Mouse (Mus musculus) CD4-positive, CD25-positive, alpha-beta regulatory T cell, adult 2 months (primary cell): ENCODE measurements around the gene Gk5.
"Not testable (repeated sequence)": the region's sequence is repeated elsewhere in the genome, so short reads cannot be mapped to it uniquely, and the experiment has no call there.

ENCODE experiments used
- DNase-seq: peaks from one replicate; pipeline ENCODE4 v3.0.0-alpha.2; 2012; ENCODE audit warnings: low read depth, low spot score

The Gk5 gene

DNA sequence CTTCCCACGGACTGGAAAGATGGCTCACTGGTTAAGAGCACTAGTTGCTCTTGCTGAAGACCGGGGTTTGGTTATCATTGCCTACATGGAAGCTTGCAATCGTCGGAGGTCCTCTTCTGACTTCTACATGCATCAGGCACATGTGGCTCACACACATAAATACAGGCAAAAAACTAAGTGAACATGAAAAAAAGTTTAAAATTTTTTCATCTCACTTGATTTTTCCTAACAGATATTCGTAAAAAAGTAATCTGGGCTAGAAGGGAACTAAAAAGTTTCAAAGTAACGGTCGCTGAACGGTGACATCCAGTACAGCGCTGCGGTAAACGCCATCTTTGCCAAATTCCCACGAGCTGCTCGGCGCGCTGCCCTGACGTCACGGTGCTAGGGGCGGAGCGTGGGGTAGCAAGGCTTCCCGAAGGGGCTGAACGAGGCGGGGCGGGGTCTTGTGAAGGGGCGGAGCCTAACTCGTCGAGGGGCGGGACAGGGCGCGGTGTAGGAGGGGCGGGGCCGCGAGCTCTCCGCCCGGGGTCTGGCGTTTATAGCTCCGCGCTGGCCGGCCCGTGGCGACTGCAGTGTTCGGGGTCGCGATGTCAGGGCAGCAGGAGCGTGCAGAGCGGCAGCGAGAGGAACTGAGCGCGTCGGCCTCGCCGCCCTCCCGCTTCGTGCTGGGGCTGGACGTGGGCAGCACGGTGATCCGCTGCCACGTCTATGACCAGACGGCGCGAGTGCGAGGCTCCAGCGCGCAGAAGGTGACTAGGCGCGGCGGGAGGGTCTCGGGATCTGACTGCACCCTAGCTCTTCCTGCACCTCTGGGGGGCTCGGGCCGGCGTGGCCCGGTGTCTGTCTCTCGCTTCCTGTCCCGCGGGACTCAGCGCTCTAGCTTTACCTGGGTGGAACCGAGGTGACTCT lies at the start of gene Gk5:
TSS of gene Gk5 (plus strand) at position 502 of the 912 bp plus-strand sequence.
- peak; percentile 99 for DNase-seq

DNA sequence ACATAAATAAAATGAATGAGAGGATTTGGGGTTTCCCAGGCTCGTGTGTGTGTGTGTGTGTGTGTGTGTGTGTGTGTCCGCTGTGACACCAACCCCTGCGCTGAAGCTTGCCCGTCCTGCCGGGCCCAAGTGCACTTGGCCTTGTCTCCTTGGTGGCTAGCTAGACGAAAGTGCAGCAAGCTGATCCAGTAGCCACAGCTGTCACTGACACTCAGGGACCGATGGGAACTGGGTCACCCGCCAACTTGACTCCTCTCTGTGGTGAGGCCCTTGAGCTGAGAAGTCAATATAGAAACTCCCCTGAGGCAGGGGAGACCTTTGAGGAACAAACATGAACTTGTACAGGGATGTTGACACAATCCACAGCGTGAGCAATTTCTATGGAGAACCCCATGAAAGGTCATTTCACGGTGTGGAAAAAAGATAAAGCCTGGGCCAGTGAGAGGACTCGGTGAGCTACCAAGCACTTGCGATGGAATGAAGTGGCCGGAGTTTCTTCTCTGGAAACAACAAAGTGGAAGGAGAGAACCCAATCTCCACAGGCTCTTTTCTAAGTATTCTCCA lies 40.3 kb upstream of the Gk5 start:
- no peak for DNase-seq

DNA sequence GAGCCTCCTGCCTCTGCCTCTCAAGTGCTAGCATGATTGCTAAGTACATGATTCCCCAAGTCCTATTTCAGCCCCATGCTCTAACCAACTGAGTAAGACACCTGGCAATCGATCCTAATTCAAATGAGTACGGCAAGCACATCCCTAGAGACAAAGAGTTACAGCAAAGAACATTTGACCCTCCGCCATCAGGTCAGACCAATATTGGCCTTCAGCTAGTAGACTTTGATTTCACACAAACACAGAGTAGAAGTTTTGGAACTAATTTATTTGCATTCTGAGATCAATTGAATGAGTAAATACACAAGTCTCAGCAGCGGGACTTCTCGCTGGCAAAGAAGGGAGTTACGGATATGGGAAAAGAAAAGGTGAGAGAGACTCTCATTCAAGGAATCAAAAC lies 33.9 kb upstream of the Gk5 start:
- no peak for DNase-seq

- no peak for DNase-seq
Measured at GRCm38 (mm10) chr9:96087671-96088070, 31.5 kb upstream of the Gk5 start.

DNA sequence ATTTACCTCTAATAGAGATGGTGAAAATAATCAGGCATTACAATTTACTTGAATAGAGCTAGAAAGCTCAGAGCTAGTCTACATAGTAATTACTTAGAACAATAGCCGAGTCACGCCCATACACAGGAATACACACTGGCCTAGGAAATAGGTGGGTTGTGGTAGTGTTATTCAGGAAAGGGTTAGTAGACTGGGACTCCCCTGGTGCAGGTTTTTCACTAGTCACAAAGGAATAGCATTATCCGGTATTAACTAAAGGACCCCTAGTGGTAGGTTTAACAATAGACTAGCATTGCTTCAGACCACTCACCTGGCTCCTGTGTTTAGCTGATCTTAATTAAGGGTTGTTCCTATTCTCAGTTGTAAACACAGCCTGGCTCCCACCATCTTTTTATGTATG lies 30.7 kb upstream of the Gk5 start:
- DNase-seq = not testable (repeated sequence)

- not testable (repeated sequence) for DNase-seq
Measured at GRCm38 (mm10) chr9:96092637-96093036, 26.5 kb upstream of the Gk5 start.

DNA sequence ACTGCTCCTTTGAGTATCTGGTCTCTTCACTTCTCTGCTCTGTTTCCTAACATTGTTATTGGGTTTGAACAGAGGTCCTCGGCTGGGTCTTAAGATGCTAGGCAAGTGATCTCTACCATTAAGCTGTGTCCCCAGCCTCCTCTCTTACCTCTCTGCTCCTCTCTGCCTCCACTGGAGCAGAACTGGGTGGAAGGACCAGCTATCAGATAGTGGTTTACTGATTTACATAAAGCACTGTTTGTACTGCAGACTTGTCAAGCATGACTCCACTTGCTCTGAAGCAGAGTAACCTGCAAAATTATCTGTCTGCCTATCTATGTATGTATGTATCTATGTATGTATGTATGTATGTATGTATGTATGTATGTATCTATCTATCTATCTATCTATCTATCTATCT lies 25.9 kb upstream of the Gk5 start:
- no peak for DNase-seq

- DNase-seq = no peak
Measured at GRCm38 (mm10) chr9:96094341-96094740, 24.8 kb upstream of the Gk5 start.

GRCm38 (mm10) chr9:96095192-96095591 lies 24.0 kb upstream of the Gk5 start:
- DNase-seq = no peak

GRCm38 (mm10) chr9:96102846-96103245 lies 16.3 kb upstream of the Gk5 start:
- no peak for DNase-seq

DNA sequence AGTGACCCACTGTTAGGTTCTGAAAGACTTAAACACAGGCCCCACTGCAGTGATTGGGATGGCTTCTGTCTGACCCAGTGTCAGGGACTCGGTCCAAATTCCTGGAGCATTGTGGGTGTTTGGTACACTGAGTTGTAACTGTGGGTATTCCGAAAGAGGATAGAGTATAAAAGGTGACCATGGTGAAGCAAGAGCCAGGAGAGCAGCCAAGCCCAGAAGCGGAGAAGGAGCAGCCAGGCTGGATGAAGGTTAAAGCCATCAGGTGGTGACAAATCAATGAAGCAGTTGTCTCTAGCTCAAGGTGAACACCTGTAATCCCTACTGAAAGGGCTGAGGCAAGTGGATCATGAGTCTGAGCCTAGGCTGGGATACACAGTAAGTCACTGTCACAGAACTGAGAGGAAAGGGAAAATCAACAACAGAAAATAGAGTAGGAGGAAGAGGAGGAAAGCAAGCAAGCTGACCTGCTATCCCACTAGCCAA lies 6.2 kb upstream of the Gk5 start:
- DNase-seq = no peak

GRCm38 (mm10) chr9:96116801-96117200 lies 2.4 kb upstream of the Gk5 start:
- DNase-seq = no peak

DNA sequence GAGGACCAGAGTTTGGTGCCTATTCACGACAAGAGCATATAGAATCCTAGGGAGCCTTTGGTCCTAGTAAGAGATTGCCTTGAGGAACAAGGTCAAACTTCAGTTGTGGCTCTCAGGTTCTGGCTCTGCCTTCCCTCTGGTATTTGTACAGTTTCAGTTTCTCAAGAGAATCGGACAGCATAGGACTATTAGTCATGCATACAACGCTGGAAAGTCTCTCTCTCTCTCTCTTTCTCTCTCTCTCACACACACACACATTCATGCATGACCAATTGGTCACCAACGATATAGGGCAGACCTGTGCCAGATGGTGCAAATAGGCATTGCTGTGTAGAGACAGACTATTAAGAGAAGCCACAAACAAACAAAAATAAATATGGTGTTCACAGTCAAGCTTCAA lies 946 bp upstream of the Gk5 start:
- no peak for DNase-seq

DNA sequence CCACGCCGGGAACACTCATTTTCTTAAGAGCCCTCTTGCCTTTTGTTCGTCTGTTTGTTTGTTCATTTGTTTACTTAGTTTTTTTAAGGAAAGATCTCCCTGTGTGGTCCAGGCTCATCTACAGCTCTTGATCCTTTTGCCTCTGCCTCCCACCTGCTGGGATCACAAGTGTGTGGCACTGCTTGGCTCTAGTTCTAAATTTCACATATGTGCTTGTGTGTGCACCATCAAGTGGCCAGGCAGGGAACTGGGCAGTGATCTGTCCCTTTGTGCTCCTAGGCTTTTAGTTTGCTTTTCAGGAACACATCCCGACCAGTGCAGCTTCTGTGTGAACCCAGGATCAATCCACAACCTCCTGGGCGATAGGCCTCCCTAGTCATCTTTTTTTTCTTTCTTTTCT lies 8.8 kb downstream of the Gk5 start:
- DNase-seq = no peak

DNA sequence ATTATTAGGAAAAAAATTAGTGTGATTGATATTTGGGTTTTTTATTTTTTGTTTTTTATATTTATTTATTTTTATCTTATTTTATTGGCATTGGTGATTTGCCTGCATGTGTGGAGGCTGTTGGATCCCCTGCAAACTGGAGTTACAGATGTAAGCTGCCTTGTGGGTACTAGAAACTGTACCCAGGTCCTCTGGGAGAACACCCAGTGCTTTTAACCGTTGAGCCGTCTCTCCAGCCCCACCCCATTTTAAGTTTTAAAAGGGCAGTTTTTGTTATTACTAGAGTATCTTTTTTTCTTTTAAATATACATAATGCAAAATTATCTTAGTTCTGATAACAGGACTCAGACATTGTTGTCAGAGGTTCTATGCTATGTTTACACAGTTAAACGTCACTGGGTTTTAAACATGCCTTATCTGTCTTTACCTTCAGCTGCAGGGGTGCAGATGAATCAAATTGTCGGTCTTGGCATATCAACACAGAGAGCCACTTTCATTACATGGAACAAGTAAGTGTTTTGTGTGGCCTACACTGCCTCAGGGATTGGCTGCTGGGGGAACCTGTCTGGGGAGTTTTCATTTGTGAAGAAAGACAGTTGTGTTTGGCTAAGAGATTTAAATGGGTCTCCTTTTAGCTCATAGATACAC lies 13.9 kb downstream of the Gk5 start:
- DNase-seq = no peak

- DNase-seq = no peak
Measured at GRCm38 (mm10) chr9:96134470-96134869, 15.3 kb downstream of the Gk5 start.

- DNase-seq = no peak
Measured at GRCm38 (mm10) chr9:96134916-96135315, 15.8 kb downstream of the Gk5 start.

DNA sequence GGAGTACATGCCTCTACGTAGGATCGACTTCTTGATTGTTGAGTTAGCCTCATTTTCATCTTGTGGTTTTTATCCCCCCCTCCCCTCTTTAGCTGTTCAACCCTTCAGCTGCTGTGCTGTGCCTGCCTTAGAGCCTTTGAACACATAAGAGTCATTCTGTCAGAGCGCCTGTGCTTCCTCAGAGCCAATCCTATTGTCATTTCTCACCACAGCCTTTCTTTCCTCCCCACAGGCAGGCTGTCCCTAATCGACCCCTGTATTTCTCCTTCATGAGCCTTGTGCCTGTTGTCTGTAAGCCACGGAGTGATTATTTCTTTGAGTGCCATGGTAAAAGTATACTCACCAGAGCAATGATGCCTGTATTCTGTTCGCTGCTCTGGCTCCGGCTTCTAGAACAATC lies 16.3 kb downstream of the Gk5 start:
- DNase-seq = no peak

GRCm38 (mm10) chr9:96138958-96139357 lies 19.8 kb downstream of the Gk5 start:
- DNase-seq = no peak

GRCm38 (mm10) chr9:96139876-96140275 lies 20.7 kb downstream of the Gk5 start:
- no peak for DNase-seq

GRCm38 (mm10) chr9:96140931-96141330 lies 21.8 kb downstream of the Gk5 start:
- no peak for DNase-seq

- DNase-seq = no peak
Measured at GRCm38 (mm10) chr9:96142499-96142898, 23.3 kb downstream of the Gk5 start.

DNA sequence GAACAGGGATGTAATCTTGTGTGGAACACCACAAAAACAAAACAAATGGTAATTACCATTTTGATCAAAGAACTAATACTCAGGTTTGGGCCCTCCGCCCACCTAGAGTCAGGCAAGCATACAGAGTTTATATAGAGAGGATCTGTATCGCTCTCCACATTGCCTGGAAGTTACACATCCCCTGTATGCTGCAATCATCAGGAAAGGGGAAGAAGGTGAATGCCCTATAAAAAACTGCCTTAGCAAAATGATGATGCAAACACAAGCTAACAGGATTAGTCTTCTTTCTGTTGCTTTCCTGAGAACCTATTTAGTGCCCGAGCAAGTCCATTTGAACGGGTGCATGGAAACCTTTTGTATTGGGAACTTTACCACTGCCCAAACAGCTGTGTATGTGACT lies 24.5 kb downstream of the Gk5 start:
- no peak for DNase-seq
